8 mouse cellular contexts compared by ENCODE assay signal in the genomic region with DNA sequence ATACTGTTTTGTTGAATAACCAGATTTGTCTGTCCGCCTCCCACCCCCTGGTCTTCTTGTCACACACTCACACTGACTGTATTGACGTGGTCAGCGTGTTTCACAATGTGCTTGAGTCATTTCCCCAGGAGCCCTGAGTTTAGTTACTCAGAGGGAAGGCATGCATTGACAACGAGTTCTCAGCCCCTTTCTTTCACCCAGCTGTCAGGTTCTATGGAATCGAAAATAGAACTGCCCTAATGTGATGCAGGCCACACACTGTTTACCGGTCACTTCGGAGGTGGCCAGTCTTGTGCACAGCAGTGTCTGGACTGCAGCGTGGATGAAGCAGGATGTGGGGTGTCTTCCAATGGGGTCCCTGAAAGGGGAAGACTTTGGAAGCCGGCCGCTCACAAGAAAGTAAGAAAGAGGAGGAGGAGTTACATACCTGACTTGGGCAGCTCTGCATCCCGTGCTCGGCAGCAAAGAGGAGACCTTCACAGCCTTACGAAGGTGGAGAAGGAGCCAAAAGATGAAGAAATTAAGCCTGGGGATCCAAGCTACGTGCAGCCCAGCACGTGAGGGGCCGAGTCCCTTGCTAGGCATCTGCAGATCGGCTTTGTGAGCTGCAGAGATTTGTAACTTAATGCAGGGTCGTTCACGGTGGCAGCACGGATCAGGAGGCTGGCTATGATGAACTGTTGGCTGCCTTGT. TPM values are rescaled to one million over a fixed set of nuclear protein-coding genes. Genes with fewer than 3 reads are reported as not detected.
DNase-seq lines count a peak whose midpoint lies in the region; ATAC-seq and TF ChIP-seq lines count a peak whose summit lies in the region.

No protein-coding gene starts in this region.

- no peaks in the 10 kb centered on the region for H3K36me3 ChIP-seq in testis, adult 2 months (ENCODE audit: control insufficient read depth, insufficient read depth, low read length)
- no peaks in the 10 kb centered on the region for H3K36me3 ChIP-seq in intestine, embryonic 16.5 days (ENCODE audit: control insufficient read depth, insufficient read depth, low read length)
- no peaks in the 10 kb centered on the region for H3K36me3 ChIP-seq in lung, embryonic 16.5 days (ENCODE audit: control insufficient read depth, insufficient read depth, low read length)

- peak; percentile 93 for ATAC-seq in granulocyte monocyte progenitor cell, adult 5-6 weeks (replicated peaks; ENCODE audit: poor library complexity, severe bottlenecking)
- ATAC-seq in intestine, embryonic 16.5 days: peak; percentile 43
- ATAC-seq in lung, embryonic 16.5 days (ENCODE audit: low read depth): peak; percentile 68

- DNase-seq in testis, postnatal 10 days (ENCODE audit: low spot score): no peak
- peak; percentile 81 for DNase-seq in skeletal muscle tissue, adult 2 months (ENCODE audit: low read depth, low spot score)
- DNase-seq in thymus, postnatal 25 days: no peak
- DNase-seq in right cerebral cortex, postnatal 25 days: no peak

- TF ChIP-seq POLR2A in testis, adult 2 months (IDR thresholded peaks at IDR 0.05; ENCODE audit: control insufficient read depth, low read depth, low read length): peak; percentile 59; the same call in 1 of the 2 replicates

- peak overlapping the region; percentile 82 for H3K27ac ChIP-seq in testis, adult 2 months (ENCODE audit: control insufficient read depth, insufficient read depth, low read depth, low read length)
- H3K27ac ChIP-seq in intestine, embryonic 16.5 days (ENCODE audit: low read length): peak overlapping the region; percentile 72
- H3K27ac ChIP-seq in lung, embryonic 16.5 days (ENCODE audit: low read length): peak overlapping the region; percentile 85

- H3K9ac ChIP-seq in intestine, embryonic 16.5 days (ENCODE audit: low read depth, low read length): peak overlapping the region; percentile 59
- H3K9ac ChIP-seq in lung, embryonic 16.5 days (ENCODE audit: low read length): peak overlapping the region; percentile 58

- no peaks in the 10 kb centered on the region; the same call in 1 of the 2 replicates for H3K9me3 ChIP-seq in intestine, embryonic 16.5 days (ENCODE audit: control insufficient read depth, low read length)
- peaks cover 4% of the 10 kb centered on the region; the same call in 1 of the 2 replicates for H3K9me3 ChIP-seq in lung, embryonic 16.5 days (ENCODE audit: control insufficient read depth, low read length)

- H3K27me3 ChIP-seq in testis, adult 2 months (ENCODE audit: control insufficient read depth, insufficient read depth, low read length): no peaks in the 10 kb centered on the region
- H3K27me3 ChIP-seq in intestine, embryonic 16.5 days (replicated peaks; ENCODE audit: control insufficient read depth, insufficient read depth, low read length): no peaks in the 10 kb centered on the region
- H3K27me3 ChIP-seq in lung, embryonic 16.5 days (ENCODE audit: control insufficient read depth, insufficient read depth, low read depth, low read length): no peaks in the 10 kb centered on the region

- H3K4me3 ChIP-seq in testis, adult 2 months (ENCODE audit: control insufficient read depth, low read depth, low read length): peak overlapping the region; percentile 85
- peak overlapping the region; percentile 1 for H3K4me3 ChIP-seq in intestine, embryonic 16.5 days (ENCODE audit: low read length)
- peak overlapping the region; percentile 30 for H3K4me3 ChIP-seq in lung, embryonic 16.5 days (ENCODE audit: low read length)

- H3K4me1 ChIP-seq in testis, adult 2 months (ENCODE audit: control insufficient read depth, insufficient read depth, low read length): peaks cover 8% of the 10 kb centered on the region
- peaks cover 47% of the 10 kb centered on the region for H3K4me1 ChIP-seq in intestine, embryonic 16.5 days (ENCODE audit: control insufficient read depth, insufficient read depth, low read length)
- peaks cover 27% of the 10 kb centered on the region for H3K4me1 ChIP-seq in lung, embryonic 16.5 days (replicated peaks; ENCODE audit: control insufficient read depth, insufficient read depth, low read length)

- no peak for TF ChIP-seq CTCF in testis, adult 2 months (IDR thresholded peaks at IDR 0.05; ENCODE audit: control insufficient read depth, insufficient read depth, insufficient replicate concordance, low read depth, low read length)

- H3K4me2 ChIP-seq in intestine, embryonic 16.5 days (ENCODE audit: low read depth, low read length): peak overlapping the region; percentile 53
- peak overlapping the region; percentile 59 for H3K4me2 ChIP-seq in lung, embryonic 16.5 days (ENCODE audit: low read depth, low read length)

- WGBS in intestine, embryonic 16.5 days: 21% methylated on average over 20 of the region's 20 CpGs
- 10% methylated on average over 20 of the region's 20 CpGs for WGBS in lung, embryonic 16.5 days

RNA-seq across cellular contexts. Expression of a gene that starts 43.3 kb away (rescaled TPM):
- 11.1 and 11.5 TPM in 2 replicates for polyA plus RNA-seq in testis, adult 2 months (2012; rRNA removed)
- total RNA-seq in granulocyte monocyte progenitor cell, adult 5-6 weeks (2014; fragmentation: Nextera tagmentation): 0.79 and 1.2 TPM in 2 replicates
- 2.1 and 2.2 TPM in 2 replicates for total RNA-seq in granulocyte monocyte progenitor cell, adult 5-6 weeks (2017)
- polyA plus RNA-seq in intestine, embryonic 16.5 days (2015; fragmentation: Nextera tagmentation; extraction: Ambion mirVana): 56.8 and 60.7 TPM in 2 replicates
- polyA plus RNA-seq in lung, embryonic 16.5 days (2015; fragmentation: Nextera tagmentation; extraction: Ambion mirVana): 30.9 and 33.3 TPM in 2 replicates

Comparison
In these comparisons a context has a peak if more than half of its experiments do, and no peak if none do; other contexts are left out.
1. H3K4me3 ChIP-seq: peak in every context shown above with its lines; median percentile 85 in testis, adult 2 months; 30 in lung, embryonic 16.5 days; 1 in intestine, embryonic 16.5 days.
2. ATAC-seq: peak in every context shown above with its lines; median percentile 93 in granulocyte monocyte progenitor cell, adult 5-6 weeks; 68 in lung, embryonic 16.5 days; 43 in intestine, embryonic 16.5 days.